Mouse (Mus musculus): ENCODE measurements around the gene Mical2.

Gene Mical2

GRCm38 (mm10) chr7:112225615-112226262 is at the start of gene Mical2:
Gene Mical2, plus strand, starts transcription at chr7:112225856.
- peak; percentile 64 for DNase-seq (ENCODE audit: low read depth)

DNA sequence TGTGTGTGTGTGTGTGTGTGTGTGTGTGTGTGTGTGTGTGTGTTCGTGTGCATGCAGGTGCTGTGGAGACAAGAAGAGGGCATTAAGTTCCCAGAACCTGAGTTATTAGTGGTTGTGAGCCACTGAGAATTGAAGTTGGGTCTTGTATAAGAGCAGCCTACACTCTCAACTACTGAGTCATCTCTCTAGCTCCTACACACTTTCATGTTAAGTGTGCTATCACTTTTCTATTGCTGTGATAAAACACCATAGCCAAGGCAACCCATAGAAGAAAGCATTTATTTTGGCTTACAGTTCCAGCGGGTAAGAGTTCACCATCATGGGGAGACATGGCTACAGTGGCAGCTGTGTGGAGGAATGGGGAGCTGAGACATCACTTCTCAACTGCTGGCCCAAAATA is 49.0 kb upstream of the Mical2 start:
- no peak for DNase-seq (ENCODE audit: low read depth)

GRCm38 (mm10) chr7:112180235-112180705 is 45.4 kb upstream of the Mical2 start:
- peak; percentile 51 for DNase-seq (ENCODE audit: low read depth)

- DNase-seq (ENCODE audit: low read depth): peak; percentile 66
Observed at GRCm38 (mm10) chr7:112183258-112183841, 42.3 kb upstream of the Mical2 start.

GRCm38 (mm10) chr7:112184519-112185225 is 41.0 kb upstream of the Mical2 start:
- DNase-seq (ENCODE audit: low read depth): no peak

DNA sequence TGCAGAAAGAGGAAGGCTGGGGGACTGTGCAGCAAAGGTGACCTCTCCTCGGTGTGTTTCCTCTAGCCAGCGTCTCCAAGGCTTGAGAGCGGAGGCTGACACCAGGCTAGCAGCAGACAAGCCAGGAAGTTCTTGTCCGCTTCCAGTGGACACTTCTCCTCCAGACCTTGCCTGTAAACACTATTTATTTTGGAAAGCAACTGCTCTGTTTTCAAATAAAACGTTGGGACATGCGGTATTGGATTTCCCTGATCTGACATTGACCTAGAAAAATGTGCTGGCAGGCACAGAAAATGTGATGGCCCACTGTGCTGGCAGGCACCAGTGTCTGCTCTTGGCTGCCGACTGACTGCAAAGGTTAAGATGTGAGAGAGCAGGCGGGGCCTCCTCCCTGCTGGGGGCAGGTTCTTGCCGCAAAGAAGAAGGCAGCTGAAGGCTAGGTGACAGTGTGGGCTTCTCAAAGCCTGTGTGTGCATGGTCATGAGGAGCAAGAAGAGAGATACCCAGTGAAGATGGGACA is 40.4 kb upstream of the Mical2 start:
- no peak for DNase-seq (ENCODE audit: low read depth)

DNA sequence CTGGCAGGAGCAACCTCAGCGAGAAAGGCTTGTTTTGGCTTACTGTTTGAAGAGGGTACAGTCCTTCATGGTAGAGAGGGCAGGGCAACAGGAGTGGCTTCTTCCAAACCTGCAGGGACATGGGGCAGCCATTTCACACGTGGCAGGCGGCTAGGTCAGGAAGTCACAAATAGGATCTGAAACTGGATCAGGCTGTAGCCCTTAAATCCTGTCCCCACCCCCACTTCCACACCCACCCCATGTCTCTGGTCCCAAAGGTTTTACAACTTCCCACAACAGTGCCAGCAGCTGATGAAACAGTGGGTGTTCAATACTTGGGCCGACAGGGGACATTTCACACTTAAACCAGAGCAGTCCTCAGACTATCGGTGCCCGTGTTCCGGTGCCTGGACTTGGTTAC is 38.8 kb upstream of the Mical2 start:
- DNase-seq (ENCODE audit: low read depth): no peak

DNA sequence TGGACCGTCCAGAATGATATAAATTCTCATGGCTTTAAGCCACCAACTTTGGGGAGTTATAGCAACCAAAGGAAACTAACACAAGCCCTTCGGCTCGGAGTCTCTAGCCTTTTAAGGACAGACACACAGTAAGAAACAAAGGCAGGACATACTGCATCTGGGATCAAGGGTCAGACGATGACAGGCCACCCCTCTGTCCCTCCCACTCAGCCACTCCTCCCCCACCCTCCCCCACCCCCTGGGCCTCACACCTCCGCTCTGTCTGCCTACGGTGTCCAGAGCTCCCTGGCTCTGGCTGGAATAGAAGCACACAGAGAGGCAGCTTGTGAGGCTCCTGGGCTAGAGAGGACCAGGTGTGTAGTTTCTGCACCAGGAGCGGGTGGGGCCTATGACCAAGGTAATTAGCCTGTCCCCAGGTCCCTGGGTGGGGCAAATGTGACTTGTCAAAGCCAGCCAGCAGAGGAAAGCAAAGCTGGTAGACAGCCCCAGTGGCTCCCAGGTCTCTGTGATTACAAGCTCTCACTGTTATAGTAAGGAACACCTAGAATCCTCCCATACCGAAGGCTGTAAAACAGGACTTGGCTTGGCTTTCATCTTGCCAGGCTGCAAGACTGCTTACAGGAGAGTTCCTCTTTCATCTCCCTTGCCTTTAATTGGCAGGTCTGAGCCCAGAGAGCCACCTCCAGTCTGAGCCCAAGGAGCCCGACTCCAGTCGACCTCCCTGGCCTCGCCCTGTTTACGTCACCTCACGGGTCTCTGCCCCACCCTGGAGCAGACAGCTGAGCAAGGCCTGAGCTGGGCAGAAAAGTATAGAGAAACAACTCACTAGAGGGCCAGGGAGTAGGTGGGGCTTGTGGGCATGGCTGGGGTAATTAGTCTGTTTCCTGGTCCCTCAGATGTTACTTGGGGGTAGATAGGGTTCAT is 37.9 kb upstream of the Mical2 start:
- no peak for DNase-seq (ENCODE audit: low read depth)

DNA sequence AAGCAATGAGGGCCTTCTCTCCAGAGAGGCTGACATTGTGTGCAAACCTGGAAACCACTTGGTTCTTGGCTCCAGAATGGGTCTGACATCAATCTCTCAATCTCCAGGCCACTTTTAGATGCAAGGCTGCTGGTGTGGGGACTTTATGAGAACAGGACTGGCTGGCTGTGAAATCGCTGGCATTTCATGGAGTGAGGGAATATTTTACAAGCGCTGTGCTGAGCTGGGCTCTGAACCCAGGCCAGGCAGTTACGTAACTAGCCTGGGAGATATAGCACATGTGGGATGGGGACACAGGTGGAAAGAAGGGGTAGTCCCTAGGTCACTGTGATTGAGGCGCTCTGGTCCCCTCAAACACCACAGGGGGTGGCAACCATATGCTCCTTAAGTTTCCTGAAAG is 33.4 kb upstream of the Mical2 start:
- no peak for DNase-seq (ENCODE audit: low read depth)

DNA sequence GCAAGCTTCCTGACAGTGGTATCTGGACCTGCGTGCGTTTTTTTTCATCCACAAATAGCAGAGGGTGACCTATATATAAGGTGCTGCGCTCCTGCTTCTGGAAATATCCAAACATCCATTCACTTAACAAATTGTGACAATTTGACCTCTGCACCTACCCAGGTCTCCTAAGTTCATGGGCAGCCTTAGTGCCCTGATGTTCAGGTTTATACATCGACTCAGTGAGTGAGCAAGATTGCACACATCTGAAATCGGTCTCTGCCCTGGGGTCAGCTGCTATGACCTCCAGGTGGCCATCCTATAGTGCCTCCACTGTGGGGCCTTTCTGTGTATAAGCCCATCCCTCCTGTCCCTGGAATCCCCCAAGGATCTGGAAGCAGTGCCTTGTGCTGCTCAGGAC is 32.9 kb upstream of the Mical2 start:
- no peak for DNase-seq (ENCODE audit: low read depth)

GRCm38 (mm10) chr7:112194286-112194685 is 31.4 kb upstream of the Mical2 start:
- DNase-seq (ENCODE audit: low read depth): no peak

DNA sequence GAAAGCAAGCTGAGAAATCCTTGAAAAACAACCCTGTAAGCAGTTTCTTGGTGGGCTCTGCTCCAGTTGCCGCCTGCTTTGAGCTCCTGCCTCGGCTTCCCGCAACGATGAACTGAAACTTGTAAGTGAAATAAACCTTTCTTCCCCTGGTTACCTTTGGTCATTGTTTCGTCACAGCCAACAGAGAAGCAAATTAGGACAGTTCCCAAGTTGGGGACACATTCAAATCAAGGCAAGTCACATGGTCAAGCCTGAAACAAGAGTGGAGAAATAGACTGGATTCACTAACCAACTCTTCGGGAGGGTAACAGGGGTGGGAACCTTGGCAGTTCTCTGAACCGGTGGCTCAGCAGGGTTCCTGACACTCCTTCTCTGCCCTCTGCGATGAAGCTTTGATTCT is 28.2 kb upstream of the Mical2 start:
- no peak for DNase-seq (ENCODE audit: low read depth)

GRCm38 (mm10) chr7:112199343-112199742 is 26.3 kb upstream of the Mical2 start:
- no peak for DNase-seq (ENCODE audit: low read depth)

GRCm38 (mm10) chr7:112200761-112201160 is 24.9 kb upstream of the Mical2 start:
- DNase-seq (ENCODE audit: low read depth): no peak

GRCm38 (mm10) chr7:112202194-112202593 is 23.5 kb upstream of the Mical2 start:
- DNase-seq (ENCODE audit: low read depth): no peak

DNA sequence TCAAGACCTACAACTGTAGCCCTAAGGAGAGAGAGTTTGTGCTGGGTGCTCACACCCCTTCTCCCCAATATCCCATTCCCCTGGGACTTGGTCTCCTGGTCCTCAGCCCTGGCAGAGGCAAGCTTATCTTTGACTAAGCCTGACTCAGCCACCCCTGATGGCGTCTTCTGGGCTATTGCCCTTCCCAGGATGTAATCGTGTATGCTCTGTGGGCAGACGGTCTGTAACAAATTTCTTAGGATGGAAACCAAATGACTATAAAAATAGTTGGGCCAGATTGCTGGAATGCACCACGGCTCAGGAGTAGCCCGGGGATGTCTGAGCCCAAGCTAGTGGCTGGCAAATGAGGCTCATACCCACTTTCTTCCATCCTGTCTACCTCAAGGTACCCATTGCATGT is 22.8 kb upstream of the Mical2 start:
- DNase-seq (ENCODE audit: low read depth): no peak

DNA sequence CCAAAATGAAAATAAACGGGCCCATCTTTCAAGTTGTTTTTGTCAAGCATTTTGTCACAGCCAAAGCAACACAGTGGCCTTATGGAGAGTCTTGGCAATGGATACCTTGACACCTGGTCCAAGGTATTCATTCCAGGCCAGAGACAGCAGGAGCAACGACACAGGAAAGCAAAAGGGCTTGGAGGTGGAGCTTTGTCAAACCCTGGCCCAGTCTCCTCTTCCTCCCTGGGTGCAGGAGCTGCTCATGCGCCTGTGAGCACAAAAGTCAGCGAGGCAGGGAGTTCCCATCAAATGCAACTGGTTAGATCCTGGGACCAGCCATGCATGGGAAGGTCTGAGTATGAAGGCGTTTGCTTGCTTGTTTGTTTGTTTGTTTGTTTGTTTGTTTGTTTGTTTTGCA is 21.7 kb upstream of the Mical2 start:
- DNase-seq (ENCODE audit: low read depth): no peak

DNA sequence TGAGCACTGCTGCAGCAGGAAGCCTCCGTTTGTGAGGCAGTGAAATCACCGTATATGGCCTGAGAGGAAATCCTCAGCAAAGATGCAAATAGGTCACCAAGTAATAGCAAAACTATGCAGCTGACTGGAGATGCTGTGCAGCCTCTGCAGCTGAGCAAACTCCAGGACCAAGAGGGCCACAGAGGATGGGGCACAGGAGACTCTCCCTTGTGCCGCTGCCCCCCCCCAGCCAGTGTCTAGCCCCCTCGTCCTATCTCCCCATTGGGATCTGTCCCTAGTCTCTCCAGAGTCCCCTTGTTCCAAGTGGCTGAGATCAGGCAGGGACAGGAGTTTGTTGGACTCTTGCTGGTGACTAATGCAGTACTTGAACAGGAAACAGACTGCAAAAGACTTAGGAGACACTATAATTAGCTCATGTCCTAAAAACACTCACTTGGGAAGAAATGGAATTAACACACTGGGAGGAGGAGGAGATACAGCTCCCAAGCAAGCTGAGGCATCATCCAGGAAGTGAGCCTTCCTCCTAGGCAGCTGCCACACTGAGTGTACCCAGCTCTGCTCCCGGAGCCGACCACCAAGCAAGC is 21.2 kb upstream of the Mical2 start:
- no peak for DNase-seq (ENCODE audit: low read depth)

DNA sequence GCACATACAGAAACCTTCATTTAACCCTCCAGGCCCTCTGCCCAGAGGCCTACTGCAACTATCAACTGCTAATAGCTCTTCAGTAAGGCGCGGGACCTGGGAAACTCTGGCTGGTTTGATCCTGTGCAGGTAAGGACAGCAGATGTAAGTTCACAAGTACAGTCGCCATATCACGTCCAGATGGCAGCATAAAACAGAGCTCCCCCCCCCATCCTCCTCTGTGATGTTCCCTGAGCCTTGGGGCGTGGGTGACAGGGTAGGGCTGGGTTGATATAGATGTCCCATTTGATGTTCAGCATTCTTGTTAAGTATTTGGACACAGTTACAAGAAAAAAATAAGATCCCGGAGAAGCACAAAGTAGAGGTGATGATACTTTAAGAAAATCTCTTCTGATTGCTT is 20.1 kb upstream of the Mical2 start:
- no peak for DNase-seq (ENCODE audit: low read depth)

- no peak for DNase-seq (ENCODE audit: low read depth)
Observed at GRCm38 (mm10) chr7:112207717-112208116, 17.9 kb upstream of the Mical2 start.

- no peak for DNase-seq (ENCODE audit: low read depth)
Observed at GRCm38 (mm10) chr7:112208323-112209167, 17.1 kb upstream of the Mical2 start.

Data from c-Kit-positive CD71-negative TER-119-negative erythroid progenitor cells, embryonic 14.5 days (primary cell).